Mouse (Mus musculus) kidney, adult 2 months (tissue): Measurements from ENCODE around the gene 1810013L24Rik. TPM values are rescaled to one million over a fixed set of nuclear protein-coding genes. Genes with fewer than 3 reads are reported as not detected.

Experiments
- DNase-seq: peaks from one replicate; pipeline ENCODE4 v3.0.0; 2021
- H3K27ac ChIP-seq: fragments of 200-500 bp; 2 replicates; pipeline ENCODE4 v1.5.1; 2012; ENCODE audit warnings: low read depth, low read length, control low read depth, inconsistent platforms; ENCODE audit not compliant: insufficient read depth
- H3K27me3 ChIP-seq: fragments of 200-500 bp; replicated peaks from 2 replicates; pipeline ENCODE4 v1.6.1; 2012; ENCODE audit warnings: mild to moderate bottlenecking, moderate library complexity, low read length, inconsistent platforms; ENCODE audit not compliant: control insufficient read depth, insufficient read depth
- H3K36me3 ChIP-seq: fragments of 200-500 bp; 2 replicates; pipeline ENCODE4 v1.6.1; 2012; ENCODE audit warnings: mild to moderate bottlenecking, moderate library complexity, low read length, inconsistent platforms; ENCODE audit not compliant: control insufficient read depth, insufficient read depth
- H3K4me1 ChIP-seq: fragments of 200-500 bp; 2 replicates; pipeline ENCODE4 v1.6.1; 2011; ENCODE audit warnings: low read length; ENCODE audit not compliant: control insufficient read depth, insufficient read depth
- H3K4me3 ChIP-seq: fragments of 200-500 bp; 2 replicates; pipeline ENCODE4 v1.5.1; 2011; ENCODE audit warnings: mild to moderate bottlenecking, low read depth, low read length, control low read depth; ENCODE audit not compliant: insufficient read depth
- CTCF ChIP-seq: fragments of 200-500 bp; conservative IDR thresholded peaks from 2 replicates; pipeline ENCODE4 v1.5.1; 2011; ENCODE audit warnings: low read depth, mild to moderate bottlenecking, control low read depth, low read length, moderate library complexity, mixed read lengths; ENCODE audit not compliant: insufficient read depth, insufficient read length
- POLR2A ChIP-seq: fragments of 200-500 bp; IDR thresholded peaks from one replicate; pipeline ENCODE4 v1.6.1; 2011; ENCODE audit warnings: low read depth, low read length, control low read depth
- WGBS: fragments of 180-500 bp; shearing (Covaris S2); methylation state at CpG from one replicate; pipeline ENCODE4 v1.1.7; 2018; 5-methylcytosine and 5-hydroxymethylcytosine counted together
- polyA plus RNA-seq: library from polyadenylated mRNA; depleted of rRNA; stranded (reverse); fragments of >200 nt; gene quantifications from 2 replicates; pipeline ENCODE4 v1.2.3, GENCODE M21; 2012

The 1810013L24Rik gene
- polyA plus RNA-seq, 1 experiment, result 24.2 TPM

GRCm38 (mm10) chr16:8849929-8850328 is 20.0 kb downstream of the 1810013L24Rik start:
- Histone ChIP-seq H3K36me3 (peaks cover 19% of the 10 kb centered on the region), H3K27me3 (no peaks in the 10 kb centered on the region), H3K27ac (no peak overlapping the region), H3K4me3 (no peak overlapping the region), H3K4me1 (peaks cover 15% of the 10 kb centered on the region)
- peak; percentile 65 for DNase-seq
- no peak for TF ChIP-seq POLR2A
- 17% methylated on average over 1 of the region's 1 CpGs for WGBS

- WGBS, result 89% methylated on average over 2 of the region's 2 CpGs
- no peak overlapping the region for H3K27ac ChIP-seq
- peaks cover 21% of the 10 kb centered on the region for H3K36me3 ChIP-seq
Measured at GRCm38 (mm10) chr16:8855143-8855542, 25.2 kb downstream of the 1810013L24Rik start.

GRCm38 (mm10) chr16:8856820-8857219 is 26.9 kb downstream of the 1810013L24Rik start:
- H3K27ac ChIP-seq, result no peak overlapping the region
- H3K36me3 ChIP-seq, result peaks cover 21% of the 10 kb centered on the region
- no peak overlapping the region for H3K4me3 ChIP-seq
- 56% methylated on average over 2 of the region's 2 CpGs for WGBS
- TF ChIP-seq POLR2A (no peak), CTCF (no peak)
- H3K4me1 ChIP-seq, result 0 out of 2 replicates have a peak, but pooled peaks cover 3% of the 10 kb centered on the region
- DNase-seq, result no peak
- no peaks in the 10 kb centered on the region for H3K27me3 ChIP-seq

More at GRCm38 (mm10) chr16:8855143-8855542, 25.2 kb downstream of the 1810013L24Rik start:
- no peak for DNase-seq
- Histone ChIP-seq H3K27me3 (no peaks in the 10 kb centered on the region), H3K4me1 (0 out of 2 replicates have a peak, but pooled peaks cover 3% of the 10 kb centered on the region), H3K4me3 (no peak overlapping the region)
- TF ChIP-seq CTCF (no peak), POLR2A (no peak)

GRCm38 (mm10) chr16:8862336-8862987 is 32.6 kb downstream of the 1810013L24Rik start:
- H3K4me1 ChIP-seq, result no peaks in the 10 kb centered on the region; the same call in 1 of the 2 replicates
- H3K27me3 ChIP-seq, result no peaks in the 10 kb centered on the region
- H3K36me3 ChIP-seq, result peaks cover 7% of the 10 kb centered on the region
- DNase-seq, result no peak
- 66% methylated on average over 5 of the region's 5 CpGs for WGBS
- H3K4me3 ChIP-seq, result no peak overlapping the region
- TF ChIP-seq POLR2A (no peak), CTCF (no peak)
- H3K27ac ChIP-seq, result no peak overlapping the region

- no peaks in the 10 kb centered on the region; the same call in 1 of the 2 replicates for H3K4me1 ChIP-seq
- H3K27ac ChIP-seq, result peak overlapping the region; percentile 72; the same call in 1 of the 2 replicates
- H3K27me3 ChIP-seq, result no peaks in the 10 kb centered on the region
- H3K36me3 ChIP-seq, result peaks cover 1% of the 10 kb centered on the region
- WGBS, result 28% methylated on average over 4 of the region's 4 CpGs
- peak; percentile 57 for DNase-seq
- TF ChIP-seq POLR2A, result no peak
- no peak for TF ChIP-seq CTCF
- H3K4me3 ChIP-seq, result peak overlapping the region; percentile 26
Measured at GRCm38 (mm10) chr16:8864223-8864631, 34.3 kb downstream of the 1810013L24Rik start.

- Histone ChIP-seq H3K27ac (no peak overlapping the region), H3K36me3 (no peaks in the 10 kb centered on the region), H3K4me1 (no peaks in the 10 kb centered on the region; the same call in 1 of the 2 replicates), H3K4me3 (no peak overlapping the region), H3K27me3 (no peaks in the 10 kb centered on the region)
- 78% methylated on average over 5 of the region's 5 CpGs for WGBS
- TF ChIP-seq CTCF (no peak), POLR2A (no peak)
- no peak for DNase-seq
Measured at GRCm38 (mm10) chr16:8867406-8867955, 37.6 kb downstream of the 1810013L24Rik start.

GRCm38 (mm10) chr16:8868506-8868905 is 38.6 kb downstream of the 1810013L24Rik start:
- 94% methylated on average over 3 of the region's 3 CpGs for whole genome bisulfite sequencing
- TF ChIP-seq POLR2A (no peak), CTCF (no peak)
- Histone ChIP-seq H3K4me1 (no peaks in the 10 kb centered on the region; the same call in 1 of the 2 replicates), H3K36me3 (no peaks in the 10 kb centered on the region), H3K4me3 (no peak overlapping the region), H3K27me3 (no peaks in the 10 kb centered on the region), H3K27ac (no peak overlapping the region)
- DNase-seq, result no peak
